Mouse (Mus musculus): ENCODE data around the gene Fam228b.
"Not testable (repeated sequence)": the region's sequence is repeated elsewhere in the genome, so short reads cannot be mapped to it uniquely, and the experiment has no call there.

GRCm38 (mm10) chr12:4788128-4788527, 19.1 kb upstream of the Fam228b start:
- not testable (repeated sequence) for TF ChIP-seq CTCF (conservative IDR thresholded peaks at IDR 0.05; ENCODE audit: low read length); POU5F1 (IDR thresholded peaks at IDR 0.05; ENCODE audit: borderline replicate concordance, low read length); NANOG (IDR thresholded peaks at IDR 0.05; ENCODE audit: borderline replicate concordance, low read length)

Measured in E14TG2a.4 (cell line).